Mouse (Mus musculus): ENCODE data around the gene Zbp1. TPM values are rescaled to one million over a fixed set of nuclear protein-coding genes. Genes with fewer than 3 reads are reported as not detected.
A peak's percentile ranks its signal among the peaks of the same experiment; 100 is the strongest.

Zbp1 gene
- polyA plus RNA-seq, 1 experiment = 5.7 TPM

DNA sequence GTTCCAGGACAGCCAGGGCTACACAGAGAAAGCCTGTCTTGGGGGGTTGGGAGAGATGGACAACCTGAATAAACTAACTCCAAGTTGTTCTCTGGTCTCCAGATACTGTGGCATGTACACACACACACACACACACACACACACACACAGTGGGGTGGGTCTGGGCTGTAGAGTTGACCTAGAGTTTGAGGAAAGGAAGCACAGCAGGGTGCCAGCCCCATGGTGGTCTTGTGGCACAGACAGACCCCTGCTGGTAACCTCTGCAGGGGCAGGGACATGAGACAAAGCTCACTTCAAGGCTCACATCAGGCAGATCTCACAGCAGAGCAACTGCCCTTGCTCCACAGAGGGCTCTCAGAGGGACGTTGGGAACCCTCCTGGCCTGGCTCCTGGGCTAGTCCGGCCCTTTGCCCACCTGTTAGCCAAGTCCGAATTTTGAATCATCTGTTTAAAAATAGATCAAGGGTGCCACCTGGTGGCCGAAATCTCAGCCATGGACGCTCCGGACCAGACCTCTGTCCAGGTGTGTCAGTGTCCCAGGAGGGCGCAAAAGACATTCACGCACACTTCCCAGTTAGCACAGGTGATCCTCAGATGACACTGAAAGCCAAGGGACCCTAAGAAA is 34.8 kb downstream of the Zbp1 start:
- Histone ChIP-seq H3K4me3 (replicated peaks; ENCODE audit: extremely low read depth, low read depth, low read length) (no peak overlapping the region), H3K4me1 (ENCODE audit: control insufficient read depth, insufficient read depth, low read length) (no peaks in the 10 kb centered on the region)
- peak; percentile 69 for DNase-seq
- WGBS = 2% methylated on average over 8 of the region's 8 CpGs
- TF ChIP-seq CTCF (IDR thresholded peaks at IDR 0.05; ENCODE audit: insufficient read depth, low read length) (peak; percentile 63), POLR2A (IDR thresholded peaks at IDR 0.05; ENCODE audit: borderline replicate concordance, extremely low read depth, low read depth, low read length) (no peak)

DNA sequence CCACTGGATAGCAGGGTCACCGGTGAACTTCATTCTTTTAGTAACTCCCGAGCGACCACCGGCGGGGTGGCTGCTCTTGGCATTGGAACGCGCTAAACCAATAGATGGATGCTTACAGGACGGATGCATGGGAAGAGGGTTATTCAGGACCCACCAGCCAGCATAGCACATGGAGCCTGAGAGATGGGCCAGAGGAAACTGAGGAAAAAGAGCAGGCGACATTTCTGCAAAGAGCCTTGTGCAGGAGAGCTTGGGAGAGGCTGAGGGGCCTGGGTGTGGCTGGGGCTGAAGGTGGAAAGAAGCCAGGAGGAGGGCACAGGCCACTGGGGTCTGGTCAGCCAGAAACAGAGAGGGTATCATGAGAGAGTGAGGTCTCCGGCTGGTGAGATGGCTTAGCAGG is 35.4 kb downstream of the Zbp1 start:
- DNase-seq = no peak
- TF ChIP-seq CTCF (IDR thresholded peaks at IDR 0.05; ENCODE audit: insufficient read depth, low read length) = no peak
- no peak for TF ChIP-seq POLR2A (IDR thresholded peaks at IDR 0.05; ENCODE audit: borderline replicate concordance, extremely low read depth, low read depth, low read length)
- 92% methylated on average over 10 of the region's 10 CpGs for WGBS
- no peak overlapping the region for H3K4me3 ChIP-seq (replicated peaks; ENCODE audit: extremely low read depth, low read depth, low read length)
- H3K4me1 ChIP-seq (ENCODE audit: control insufficient read depth, insufficient read depth, low read length) = no peaks in the 10 kb centered on the region

- WGBS = 73% methylated on average over 7 of the region's 7 CpGs
- TF ChIP-seq CTCF (IDR thresholded peaks at IDR 0.05; ENCODE audit: insufficient read depth, low read length) = no peak
- TF ChIP-seq POLR2A (IDR thresholded peaks at IDR 0.05; ENCODE audit: borderline replicate concordance, extremely low read depth, low read depth, low read length) = no peak
- DNase-seq = no peak
- no peak overlapping the region for H3K4me3 ChIP-seq (replicated peaks; ENCODE audit: extremely low read depth, low read depth, low read length)
- H3K4me1 ChIP-seq (ENCODE audit: control insufficient read depth, insufficient read depth, low read length) = no peaks in the 10 kb centered on the region
These were observed 35.9 kb downstream of the Zbp1 start for GRCm38 (mm10) chr2:173182796-173183195.

- Histone ChIP-seq H3K4me1 (ENCODE audit: control insufficient read depth, insufficient read depth, low read length) (no peaks in the 10 kb centered on the region), H3K4me3 (replicated peaks; ENCODE audit: extremely low read depth, low read depth, low read length) (no peak overlapping the region)
- no peak for DNase-seq
- 84% methylated on average over 7 of the region's 7 CpGs for WGBS
- TF ChIP-seq CTCF (IDR thresholded peaks at IDR 0.05; ENCODE audit: insufficient read depth, low read length) (no peak), POLR2A (IDR thresholded peaks at IDR 0.05; ENCODE audit: borderline replicate concordance, extremely low read depth, low read depth, low read length) (no peak)
These were observed 36.8 kb downstream of the Zbp1 start for GRCm38 (mm10) chr2:173181901-173182300.

- Histone ChIP-seq H3K4me3 (replicated peaks; ENCODE audit: extremely low read depth, low read depth, low read length) (no peak overlapping the region), H3K4me1 (ENCODE audit: control insufficient read depth, insufficient read depth, low read length) (no peaks in the 10 kb centered on the region)
- TF ChIP-seq CTCF (IDR thresholded peaks at IDR 0.05; ENCODE audit: insufficient read depth, low read length) (no peak), POLR2A (IDR thresholded peaks at IDR 0.05; ENCODE audit: borderline replicate concordance, extremely low read depth, low read depth, low read length) (no peak)
- no peak for DNase-seq
- WGBS = 56% methylated on average over 5 of the region's 5 CpGs
These were observed 37.2 kb downstream of the Zbp1 start for GRCm38 (mm10) chr2:173181486-173181885.

- no peaks in the 10 kb centered on the region for H3K4me1 ChIP-seq (ENCODE audit: control insufficient read depth, insufficient read depth, low read length)
- no peak for DNase-seq
- H3K4me3 ChIP-seq (replicated peaks; ENCODE audit: extremely low read depth, low read depth, low read length) = no peak overlapping the region
- 71% methylated on average over 11 of the region's 11 CpGs for WGBS
- TF ChIP-seq POLR2A (IDR thresholded peaks at IDR 0.05; ENCODE audit: borderline replicate concordance, extremely low read depth, low read depth, low read length) (no peak), CTCF (IDR thresholded peaks at IDR 0.05; ENCODE audit: insufficient read depth, low read length) (no peak)
These were observed 37.9 kb downstream of the Zbp1 start for GRCm38 (mm10) chr2:173180721-173181388.

DNA sequence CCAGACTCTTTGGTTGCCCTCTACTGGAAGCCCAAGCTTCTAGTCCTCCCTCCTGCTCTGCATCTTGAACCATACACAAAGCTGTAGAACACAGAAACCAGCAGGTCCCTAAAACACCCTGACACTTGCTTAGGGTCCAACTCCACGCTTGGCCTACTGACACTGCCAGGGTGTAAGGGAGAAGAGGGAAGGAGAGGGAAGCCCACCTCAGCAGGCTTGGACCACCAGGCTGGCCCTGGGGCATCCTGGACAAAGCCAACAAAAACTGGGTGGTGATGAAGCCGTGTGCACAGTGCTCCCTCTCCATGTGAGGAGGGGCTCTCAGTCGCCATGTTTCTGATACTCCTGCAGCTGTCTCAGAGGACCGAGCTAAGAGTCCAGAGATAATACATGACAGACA is 38.7 kb downstream of the Zbp1 start:
- DNase-seq = no peak
- TF ChIP-seq CTCF (IDR thresholded peaks at IDR 0.05; ENCODE audit: insufficient read depth, low read length) (no peak), POLR2A (IDR thresholded peaks at IDR 0.05; ENCODE audit: borderline replicate concordance, extremely low read depth, low read depth, low read length) (no peak)
- no peak overlapping the region for H3K4me3 ChIP-seq (replicated peaks; ENCODE audit: extremely low read depth, low read depth, low read length)
- WGBS = 75% methylated on average over 4 of the region's 4 CpGs
- H3K4me1 ChIP-seq (ENCODE audit: control insufficient read depth, insufficient read depth, low read length) = no peaks in the 10 kb centered on the region

DNA sequence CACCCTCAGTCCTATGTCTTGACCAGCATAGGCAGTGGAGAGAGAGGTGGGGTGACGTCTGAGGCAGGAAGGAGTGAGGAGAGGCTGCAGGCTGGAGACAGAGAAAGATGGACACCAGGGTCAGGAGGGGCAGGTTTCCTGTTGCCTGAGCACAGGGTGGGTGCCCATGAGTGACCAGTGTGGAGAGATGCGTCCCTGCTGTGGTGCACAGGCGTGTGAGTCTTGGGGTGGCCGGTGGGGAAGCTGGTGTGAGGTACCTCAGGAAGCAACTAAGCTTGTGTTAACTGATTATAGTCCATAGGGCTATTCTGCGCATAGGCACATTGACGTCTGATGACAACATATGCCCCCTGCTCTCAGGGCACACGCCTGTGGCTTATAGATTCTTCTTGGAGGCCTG is 39.7 kb downstream of the Zbp1 start:
- Histone ChIP-seq H3K4me3 (replicated peaks; ENCODE audit: extremely low read depth, low read depth, low read length) (no peak overlapping the region), H3K4me1 (ENCODE audit: control insufficient read depth, insufficient read depth, low read length) (no peaks in the 10 kb centered on the region)
- 71% methylated on average over 7 of the region's 7 CpGs for WGBS
- DNase-seq = no peak
- TF ChIP-seq CTCF (IDR thresholded peaks at IDR 0.05; ENCODE audit: insufficient read depth, low read length) (no peak), POLR2A (IDR thresholded peaks at IDR 0.05; ENCODE audit: borderline replicate concordance, extremely low read depth, low read depth, low read length) (no peak)

DNA sequence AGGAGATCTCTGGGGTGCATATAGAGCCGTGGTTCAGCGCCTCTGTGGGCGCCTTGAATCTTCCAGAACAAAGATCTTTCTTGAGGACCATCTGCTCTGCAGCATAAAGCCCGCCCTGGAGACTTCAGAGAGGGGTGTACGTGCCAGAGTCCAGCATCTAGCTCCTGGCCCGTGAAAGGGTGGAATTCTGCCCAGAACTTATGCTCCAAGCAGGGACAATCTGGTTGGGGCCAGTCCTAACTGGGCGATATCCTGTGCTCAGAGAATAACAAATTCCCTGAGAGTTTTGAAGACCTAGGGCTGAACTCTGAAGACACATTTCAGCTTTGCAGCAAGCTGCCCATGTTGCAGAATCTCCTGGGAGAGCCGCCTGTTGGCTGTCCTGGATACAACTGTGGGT is 40.8 kb downstream of the Zbp1 start:
- no peak for TF ChIP-seq POLR2A (IDR thresholded peaks at IDR 0.05; ENCODE audit: borderline replicate concordance, extremely low read depth, low read depth, low read length)
- no peak for TF ChIP-seq CTCF (IDR thresholded peaks at IDR 0.05; ENCODE audit: insufficient read depth, low read length)
- H3K4me3 ChIP-seq (replicated peaks; ENCODE audit: extremely low read depth, low read depth, low read length) = no peak overlapping the region
- 70% methylated on average over 8 of the region's 8 CpGs for WGBS
- no peak for DNase-seq
- H3K4me1 ChIP-seq (ENCODE audit: control insufficient read depth, insufficient read depth, low read length) = no peaks in the 10 kb centered on the region

DNA sequence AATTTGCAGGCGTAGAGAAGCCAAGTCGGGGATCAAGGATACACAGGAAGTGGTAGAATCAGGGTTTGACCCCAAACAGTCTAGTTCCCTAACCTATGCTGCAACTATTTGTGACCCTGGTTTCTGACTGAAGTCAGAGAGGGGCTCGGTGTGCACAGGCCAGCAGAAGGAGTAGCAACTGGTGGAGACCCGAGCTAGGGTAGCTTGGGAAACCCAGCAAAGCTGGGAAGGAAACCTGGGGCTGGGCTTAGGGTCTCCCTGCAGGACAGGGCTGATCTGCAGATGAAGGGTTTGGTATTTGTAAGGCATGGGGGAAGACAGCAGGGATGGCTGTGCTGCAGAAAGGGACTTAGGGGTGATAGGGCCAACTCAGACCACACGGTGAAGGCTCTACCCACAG is 41.2 kb downstream of the Zbp1 start:
- TF ChIP-seq POLR2A (IDR thresholded peaks at IDR 0.05; ENCODE audit: borderline replicate concordance, extremely low read depth, low read depth, low read length) = no peak
- TF ChIP-seq CTCF (IDR thresholded peaks at IDR 0.05; ENCODE audit: insufficient read depth, low read length) = no peak
- Histone ChIP-seq H3K4me1 (ENCODE audit: control insufficient read depth, insufficient read depth, low read length) (no peaks in the 10 kb centered on the region), H3K4me3 (replicated peaks; ENCODE audit: extremely low read depth, low read depth, low read length) (no peak overlapping the region)
- 61% methylated on average over 5 of the region's 5 CpGs for WGBS
- DNase-seq = no peak

Measured in lung, adult 2 months (tissue).